Mouse (Mus musculus): Measurements from ENCODE around the gene 2200002J24Rik. TPM values are rescaled to one million over a fixed set of nuclear protein-coding genes. Genes with fewer than 3 reads are reported as not detected.
A peak's percentile ranks its signal among the peaks of the same experiment; 100 is the strongest.

The 2200002J24Rik gene
- polyA plus RNA-seq (2014; fragmentation: Nextera tagmentation; extraction: Ambion mirVana): not detected in 2 replicates

DNA sequence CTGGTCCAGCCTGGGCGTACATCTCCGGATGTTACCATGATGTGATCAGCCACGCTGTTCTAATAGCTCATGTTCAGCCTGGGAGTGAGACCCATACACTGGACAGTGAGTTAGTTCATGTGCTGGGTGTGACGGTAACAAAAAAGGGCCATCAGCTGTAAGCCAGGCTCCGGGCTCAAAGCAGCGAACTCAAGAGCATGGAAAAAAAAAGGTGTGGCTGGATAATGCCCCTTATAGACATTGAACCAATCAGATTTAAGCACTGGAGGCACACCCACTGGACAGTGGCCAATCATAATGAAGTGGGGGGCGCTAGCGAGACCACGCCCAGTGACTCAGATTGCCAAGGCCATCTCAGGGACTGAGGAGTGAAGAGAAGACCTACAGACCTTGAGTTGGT lies at the start of gene 2200002J24Rik:
2200002J24Rik (plus strand) TSS at position 338 of the 400 bp plus-strand sequence.
- Histone ChIP-seq H3K9ac (ENCODE audit: low read length) (no peak within 1 kb of the TSS), H3K4me2 (ENCODE audit: low read depth, low read length, severe bottlenecking) (no peak within 1 kb of the TSS), H3K36me3 (ENCODE audit: control insufficient read depth, insufficient read depth, low read length) (no peaks in the 10 kb centered on the region), H3K27me3 (ENCODE audit: control insufficient read depth, insufficient read depth, low read length) (no peaks in the 10 kb centered on the region), H3K4me1 (replicated peaks; ENCODE audit: control insufficient read depth, insufficient read depth, low read length) (no peaks in the 10 kb centered on the region), H3K4me3 (ENCODE audit: low read depth, low read length) (no peak within 1 kb of the TSS), H3K9me3 (ENCODE audit: control insufficient read depth, low read length) (no peaks in the 10 kb centered on the region), H3K27ac (ENCODE audit: low read depth, low read length) (no peak within 1 kb of the TSS)
- DNase-seq (ENCODE audit: low spot score) (no peak), ATAC-seq (replicated peaks; ENCODE audit: low FRiP score) (no peak)
- 37% methylated on average over 9 of the region's 9 CpGs for WGBS

- DNase-seq (ENCODE audit: low spot score): peak; percentile 97
- Histone ChIP-seq H3K36me3 (ENCODE audit: control insufficient read depth, insufficient read depth, low read length) (peaks cover 7% of the 10 kb centered on the region; the same call in 1 of the 2 replicates), H3K4me1 (replicated peaks; ENCODE audit: control insufficient read depth, insufficient read depth, low read length) (peaks cover 3% of the 10 kb centered on the region), H3K27ac (ENCODE audit: low read depth, low read length) (peak within 1 kb of the TSS; percentile 48; the same call in 1 of the 2 replicates), H3K4me3 (ENCODE audit: low read depth, low read length) (peak within 1 kb of the TSS; percentile 94), H3K4me2 (ENCODE audit: low read depth, low read length, severe bottlenecking) (peak within 1 kb of the TSS; percentile 89), H3K27me3 (ENCODE audit: control insufficient read depth, insufficient read depth, low read length) (no peaks in the 10 kb centered on the region), H3K9ac (ENCODE audit: low read length) (peak within 1 kb of the TSS; percentile 91), H3K9me3 (ENCODE audit: control insufficient read depth, low read length) (no peaks in the 10 kb centered on the region)
- peak; percentile 99 for ATAC-seq (replicated peaks; ENCODE audit: low FRiP score)
- WGBS: 2% methylated on average over 59 of the region's 59 CpGs
These were observed 48.9 kb upstream of the 2200002J24Rik start, which contains the start of gene Rbm42 for GRCm38 (mm10) chr7:30649591-30650540. Gene Rbm42, minus strand, starts transcription at chr7:30650317.

- H3K4me2 ChIP-seq (ENCODE audit: low read depth, low read length, severe bottlenecking): peak within 1 kb of the TSS; percentile 66
- peak within 1 kb of the TSS; percentile 70 for H3K9ac ChIP-seq (ENCODE audit: low read length)
- under 1% methylated on average over 34 of the region's 34 CpGs for WGBS
- DNase-seq (ENCODE audit: low spot score) (peak; percentile 94), ATAC-seq (replicated peaks; ENCODE audit: low FRiP score) (peak; percentile 92)
- no peaks in the 10 kb centered on the region for H3K9me3 ChIP-seq (ENCODE audit: control insufficient read depth, low read length)
- no peaks in the 10 kb centered on the region for H3K27me3 ChIP-seq (ENCODE audit: control insufficient read depth, insufficient read depth, low read length)
- H3K36me3 ChIP-seq (ENCODE audit: control insufficient read depth, insufficient read depth, low read length): no peaks in the 10 kb centered on the region; the same call in 1 of the 2 replicates
- H3K4me1 ChIP-seq (replicated peaks; ENCODE audit: control insufficient read depth, insufficient read depth, low read length): peaks cover 2% of the 10 kb centered on the region; the same call in 1 of the 2 replicates
- peak within 1 kb of the TSS; percentile 70 for H3K4me3 ChIP-seq (ENCODE audit: low read depth, low read length)
- H3K27ac ChIP-seq (ENCODE audit: low read depth, low read length): no peak within 1 kb of the TSS; the same call in 1 of the 2 replicates
These were observed 34.1 kb upstream of the 2200002J24Rik start, which contains the start of gene Haus5 for GRCm38 (mm10) chr7:30664529-30665200. Gene Haus5, minus strand, starts transcription at chr7:30664994.

DNA sequence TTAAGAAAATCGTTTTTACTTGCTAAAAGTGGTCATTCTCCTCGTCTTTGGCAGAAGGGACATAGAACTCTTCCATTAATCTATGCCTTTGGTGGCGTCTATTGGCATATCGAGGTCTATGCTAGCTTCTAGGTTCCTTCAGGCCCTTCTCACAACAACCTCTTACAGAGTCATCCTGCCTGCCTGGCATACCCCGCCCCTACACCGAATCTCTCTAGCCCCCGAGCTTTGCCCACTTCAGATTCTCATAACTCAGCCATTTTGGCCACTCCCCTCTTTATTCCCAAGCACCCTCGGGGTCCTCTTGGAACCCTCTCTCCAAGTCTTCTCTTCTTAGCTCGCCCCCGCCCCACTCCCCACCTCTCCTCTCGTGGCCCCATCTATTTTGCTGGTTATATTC lies 33.4 kb upstream of the 2200002J24Rik start:
- Histone ChIP-seq H3K9ac (ENCODE audit: low read length) (peak overlapping the region; percentile 70), H3K4me1 (replicated peaks; ENCODE audit: control insufficient read depth, insufficient read depth, low read length) (peaks cover 2% of the 10 kb centered on the region; the same call in 1 of the 2 replicates), H3K27ac (ENCODE audit: low read depth, low read length) (no peak overlapping the region), H3K4me3 (ENCODE audit: low read depth, low read length) (peak overlapping the region; percentile 70), H3K36me3 (ENCODE audit: control insufficient read depth, insufficient read depth, low read length) (no peaks in the 10 kb centered on the region; the same call in 1 of the 2 replicates), H3K27me3 (ENCODE audit: control insufficient read depth, insufficient read depth, low read length) (no peaks in the 10 kb centered on the region), H3K9me3 (ENCODE audit: control insufficient read depth, low read length) (no peaks in the 10 kb centered on the region), H3K4me2 (ENCODE audit: low read depth, low read length, severe bottlenecking) (peak overlapping the region; percentile 66)
- no peak for DNase-seq (ENCODE audit: low spot score)
- 0 out of 2 replicates have a peak, but pooled peaks have one; percentile 45 for ATAC-seq (replicated peaks; ENCODE audit: low FRiP score)
- WGBS: 5% methylated on average over 11 of the region's 11 CpGs

DNA sequence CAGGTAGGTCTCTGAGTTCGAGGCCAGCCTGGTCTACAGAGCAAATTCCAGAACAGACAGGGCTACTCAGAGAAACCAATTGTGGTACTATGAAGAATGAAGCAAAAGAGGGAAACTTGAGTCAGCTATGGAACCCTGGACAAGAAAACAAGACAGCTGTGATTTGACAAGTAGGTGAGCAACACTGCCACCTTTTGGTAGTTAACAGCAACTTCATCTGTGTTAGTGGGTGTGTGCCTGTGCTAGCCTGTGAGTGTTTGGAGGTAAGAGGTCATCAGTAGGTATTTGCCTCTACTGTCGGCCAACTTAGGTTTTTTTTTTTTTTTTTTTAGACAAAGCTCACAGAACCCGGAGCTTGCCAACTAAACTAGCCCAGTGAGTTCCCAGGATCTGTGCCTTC lies 29.5 kb upstream of the 2200002J24Rik start:
- H3K36me3 ChIP-seq (ENCODE audit: control insufficient read depth, insufficient read depth, low read length): no peaks in the 10 kb centered on the region
- H3K27ac ChIP-seq (ENCODE audit: low read depth, low read length): no peak overlapping the region
- no peak overlapping the region for H3K4me2 ChIP-seq (ENCODE audit: low read depth, low read length, severe bottlenecking)
- DNase-seq (ENCODE audit: low spot score): no peak
- ATAC-seq (replicated peaks; ENCODE audit: low FRiP score): no peak
- no peak overlapping the region for H3K9ac ChIP-seq (ENCODE audit: low read length)
- peaks cover 2% of the 10 kb centered on the region; the same call in 1 of the 2 replicates for H3K4me1 ChIP-seq (replicated peaks; ENCODE audit: control insufficient read depth, insufficient read depth, low read length)
- no peaks in the 10 kb centered on the region for H3K27me3 ChIP-seq (ENCODE audit: control insufficient read depth, insufficient read depth, low read length)
- no peak overlapping the region for H3K4me3 ChIP-seq (ENCODE audit: low read depth, low read length)
- WGBS: 45% methylated on average over 3 of the region's 3 CpGs
- no peaks in the 10 kb centered on the region for H3K9me3 ChIP-seq (ENCODE audit: control insufficient read depth, low read length)

DNA sequence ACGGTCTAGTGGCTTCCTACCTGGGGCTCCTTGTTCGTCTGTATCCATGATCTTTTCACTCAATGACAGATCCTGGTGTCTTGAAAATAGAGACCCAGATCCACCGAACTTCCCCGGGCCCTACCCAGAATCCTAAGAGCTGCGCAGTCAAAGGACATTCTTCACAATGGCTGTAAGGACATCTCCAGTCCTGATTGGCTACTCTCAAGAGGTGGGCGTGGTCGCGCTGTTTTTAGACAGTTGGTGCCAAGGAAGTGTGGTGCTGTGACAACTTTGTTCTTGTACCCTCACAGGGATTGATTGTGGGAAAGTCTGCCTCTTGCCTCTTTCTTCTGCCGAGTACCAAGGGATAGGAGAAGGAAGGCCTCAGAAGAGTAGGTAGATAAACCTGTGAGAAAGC lies 27.2 kb upstream of the 2200002J24Rik start, which contains the start of gene Pmis2:
Pmis2 (minus strand) TSS at position 126 of the 400 bp plus-strand sequence.
- Histone ChIP-seq H3K9ac (ENCODE audit: low read length) (no peak within 1 kb of the TSS), H3K9me3 (ENCODE audit: control insufficient read depth, low read length) (no peaks in the 10 kb centered on the region), H3K4me2 (ENCODE audit: low read depth, low read length, severe bottlenecking) (no peak within 1 kb of the TSS), H3K4me1 (replicated peaks; ENCODE audit: control insufficient read depth, insufficient read depth, low read length) (no peaks in the 10 kb centered on the region), H3K4me3 (ENCODE audit: low read depth, low read length) (no peak within 1 kb of the TSS), H3K27ac (ENCODE audit: low read depth, low read length) (no peak within 1 kb of the TSS), H3K27me3 (ENCODE audit: control insufficient read depth, insufficient read depth, low read length) (no peaks in the 10 kb centered on the region), H3K36me3 (ENCODE audit: control insufficient read depth, insufficient read depth, low read length) (no peaks in the 10 kb centered on the region)
- 72% methylated on average over 9 of the region's 9 CpGs for WGBS
- ATAC-seq (replicated peaks; ENCODE audit: low FRiP score) (no peak), DNase-seq (ENCODE audit: low spot score) (no peak)

DNA sequence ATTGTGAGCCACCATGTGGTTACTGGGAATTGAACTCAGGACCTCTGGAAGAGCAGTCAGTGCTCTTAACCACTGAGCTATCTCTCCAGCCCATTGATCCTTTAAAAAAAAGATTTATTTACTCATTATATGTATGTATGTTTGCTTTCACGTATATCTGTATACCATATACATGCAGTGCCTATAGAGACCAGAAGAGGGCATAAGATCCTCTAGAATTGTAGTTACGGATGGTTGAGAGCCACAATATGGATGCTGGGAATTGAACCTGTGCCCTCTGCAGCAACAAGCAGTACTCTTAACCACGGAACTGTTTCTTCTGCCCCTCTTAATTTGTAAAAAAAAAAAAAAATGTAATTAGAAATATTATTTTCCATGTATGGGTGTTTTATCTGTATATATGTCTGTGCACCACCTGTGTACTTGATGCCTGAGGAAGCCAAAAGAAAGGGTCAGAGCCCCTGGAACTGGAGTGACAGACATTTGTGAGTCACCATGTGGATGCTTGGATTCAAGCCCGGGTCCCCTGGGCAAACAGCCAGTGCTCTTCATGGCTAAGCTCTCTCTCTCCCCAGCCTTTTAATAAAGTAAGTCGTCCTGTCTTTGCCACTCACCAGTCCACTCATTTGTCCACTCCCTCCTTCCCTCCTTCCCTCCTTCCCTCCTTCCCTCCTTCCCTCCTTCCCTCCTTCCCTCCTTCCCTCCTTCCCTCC lies 20.3 kb upstream of the 2200002J24Rik start:
- DNase-seq (ENCODE audit: low spot score) (no peak), ATAC-seq (replicated peaks; ENCODE audit: low FRiP score) (no peak)
- no peaks in the 10 kb centered on the region for H3K36me3 ChIP-seq (ENCODE audit: control insufficient read depth, insufficient read depth, low read length)
- no peak overlapping the region for H3K9ac ChIP-seq (ENCODE audit: low read length)
- H3K4me2 ChIP-seq (ENCODE audit: low read depth, low read length, severe bottlenecking): no peak overlapping the region
- H3K4me3 ChIP-seq (ENCODE audit: low read depth, low read length): no peak overlapping the region
- no peaks in the 10 kb centered on the region for H3K27me3 ChIP-seq (ENCODE audit: control insufficient read depth, insufficient read depth, low read length)
- H3K27ac ChIP-seq (ENCODE audit: low read depth, low read length): no peak overlapping the region
- 71% methylated on average over 5 of the region's 5 CpGs for WGBS
- no peaks in the 10 kb centered on the region; the same call in 1 of the 2 replicates for H3K9me3 ChIP-seq (ENCODE audit: control insufficient read depth, low read length)
- no peaks in the 10 kb centered on the region for H3K4me1 ChIP-seq (replicated peaks; ENCODE audit: control insufficient read depth, insufficient read depth, low read length)

DNA sequence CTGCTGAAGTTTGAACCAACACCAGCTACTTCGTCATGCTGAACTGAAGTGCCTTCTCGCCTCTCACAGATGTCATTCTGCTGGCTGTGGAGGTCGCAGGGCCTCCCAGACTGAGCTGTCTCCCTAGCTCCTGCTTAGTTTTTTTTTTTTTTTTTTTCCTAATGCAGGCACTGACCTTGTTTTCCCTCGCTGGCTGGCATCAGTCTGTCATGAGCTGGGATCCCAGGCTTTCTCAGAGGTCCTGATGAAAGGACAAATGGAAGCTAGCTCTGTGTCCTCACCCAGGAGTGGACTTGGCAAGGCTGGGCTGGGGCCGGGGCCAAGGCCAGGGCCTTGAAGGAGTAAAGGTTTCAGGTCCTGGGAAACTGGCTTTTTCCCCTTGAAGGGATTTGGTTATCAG lies 16.8 kb upstream of the 2200002J24Rik start:
- no peak overlapping the region for H3K27ac ChIP-seq (ENCODE audit: low read depth, low read length)
- H3K4me3 ChIP-seq (ENCODE audit: low read depth, low read length): no peak overlapping the region
- DNase-seq (ENCODE audit: low spot score) (no peak), ATAC-seq (replicated peaks; ENCODE audit: low FRiP score) (no peak)
- no peaks in the 10 kb centered on the region for H3K36me3 ChIP-seq (ENCODE audit: control insufficient read depth, insufficient read depth, low read length)
- no peaks in the 10 kb centered on the region for H3K27me3 ChIP-seq (ENCODE audit: control insufficient read depth, insufficient read depth, low read length)
- H3K4me2 ChIP-seq (ENCODE audit: low read depth, low read length, severe bottlenecking): no peak overlapping the region
- 78% methylated on average over 5 of the region's 5 CpGs for WGBS
- H3K4me1 ChIP-seq (replicated peaks; ENCODE audit: control insufficient read depth, insufficient read depth, low read length): no peaks in the 10 kb centered on the region
- H3K9me3 ChIP-seq (ENCODE audit: control insufficient read depth, low read length): no peaks in the 10 kb centered on the region; the same call in 1 of the 2 replicates
- no peak overlapping the region for H3K9ac ChIP-seq (ENCODE audit: low read length)
